Mouse (Mus musculus): ENCODE measurements around the gene Slc25a34.

DNA sequence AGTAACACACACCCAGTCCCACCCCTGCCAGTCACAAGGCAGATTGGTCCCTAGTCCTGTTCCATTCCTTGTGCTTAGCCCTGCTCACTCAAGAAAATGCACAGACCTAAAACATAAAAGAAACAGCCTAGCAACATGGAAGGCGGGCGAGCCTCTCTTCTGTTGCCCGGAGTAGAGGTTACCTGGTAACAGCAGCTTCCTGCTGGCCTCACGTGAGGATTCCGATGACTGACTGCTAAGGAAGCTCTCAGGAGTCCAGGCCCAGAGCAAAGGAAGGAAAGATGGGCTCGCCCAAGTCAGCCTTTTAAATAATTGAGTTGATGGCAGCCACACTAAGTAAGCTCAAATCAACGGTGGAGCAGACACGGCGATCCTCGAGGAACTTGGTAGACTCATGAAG, 28.3 kb upstream of the Slc25a34 start:
- TF ChIP-seq POLR2A (IDR thresholded peaks at IDR 0.05; ENCODE audit: low read depth, low read length) (no peak), CTCF (IDR thresholded peaks at IDR 0.05; ENCODE audit: extremely low read depth, insufficient read length, insufficient replicate concordance, low read depth, low read length) (no peak)

Measured in small intestine, adult 2 months (tissue).